Mouse (Mus musculus) thymus, postnatal 0 days (tissue): ENCODE results near the gene Plekha5. TPM values are rescaled to one million over a fixed set of nuclear protein-coding genes. Genes with fewer than 3 reads are reported as not detected.

ENCODE experiments used
- polyA plus RNA-seq: library from polyadenylated mRNA; unstranded; fragments of >200 nt; fragmentation: Nextera tagmentation; extraction: Ambion mirVana; gene quantifications from 2 replicates; pipeline ENCODE4 v1.2.1, GENCODE M21; 2015

The Plekha5 gene
- polyA plus RNA-seq, 1 experiment from 2014 or later, result 26.6 TPM

Other genes with a start within 250 kb of the Plekha5 start
- gene Aebp2, start 198.6 kb downstream of the Plekha5 start, polyA plus RNA-seq, result 17.4 and 24.4 TPM in 2 replicates